Mouse (Mus musculus) forebrain, embryonic 15.5 days (tissue): ENCODE data around the gene Slc26a9. TPM values are rescaled to one million over a fixed set of nuclear protein-coding genes. Genes with fewer than 3 reads are reported as not detected.

Source experiments
- ATAC-seq: fragments of 200-750 bp; cut with Nextera tagmentation; replicated peaks from 2 replicates; pipeline ENCODE4 v1.8.0; 2017; ENCODE audit warnings: mild to moderate bottlenecking, moderate TSS enrichment, moderate library complexity
- H3K27ac ChIP-seq: fragments of 300-500 bp; sonication (generic); replicated peaks from 2 replicates; pipeline ENCODE4 v1.5.1; 2015; ENCODE audit warnings: mild to moderate bottlenecking, inconsistent platforms
- H3K27me3 ChIP-seq: fragments of 300-500 bp; sonication (generic); 2 replicates; pipeline ENCODE4 v1.6.1; 2015; ENCODE audit warnings: inconsistent platforms
- H3K36me3 ChIP-seq: fragments of 300-500 bp; sonication (generic); 2 replicates; pipeline ENCODE4 v1.6.1; 2015; ENCODE audit warnings: mild to moderate bottlenecking, inconsistent platforms
- H3K4me1 ChIP-seq: fragments of 300-500 bp; sonication (generic); 2 replicates; pipeline ENCODE4 v1.6.1; 2015; ENCODE audit warnings: inconsistent platforms
- H3K4me2 ChIP-seq: fragments of 300-500 bp; sonication (generic); replicated peaks from 2 replicates; pipeline ENCODE4 v1.6.1; 2015; ENCODE audit warnings: mild to moderate bottlenecking, inconsistent platforms
- H3K4me3 ChIP-seq: fragments of 300-500 bp; sonication (generic); 2 replicates; pipeline ENCODE4 v1.5.1; 2015; ENCODE audit warnings: mild to moderate bottlenecking, inconsistent platforms
- H3K9ac ChIP-seq: fragments of 300-500 bp; sonication (generic); replicated peaks from 2 replicates; pipeline ENCODE4 v1.6.1; 2015; ENCODE audit warnings: mild to moderate bottlenecking, inconsistent platforms
- H3K9me3 ChIP-seq: fragments of 300-500 bp; sonication (generic); 2 replicates; pipeline ENCODE4 v1.6.1; 2016; ENCODE audit warnings: inconsistent platforms
- WGBS: fragments of 180-500 bp; shearing (Covaris S2); methylation state at CpG from one replicate; pipeline ENCODE4 v1.1.7; 2015; ENCODE audit warnings: mixed read lengths; 5-methylcytosine and 5-hydroxymethylcytosine counted together
- polyA plus RNA-seq: library from polyadenylated mRNA; unstranded; fragments of >200 nt; fragmentation: Nextera tagmentation; extraction: Ambion mirVana; gene quantifications from 2 replicates; pipeline ENCODE4 v1.2.1, GENCODE M21; 2015

Gene Slc26a9
- polyA plus RNA-seq, 1 experiment from 2014 or later, result 0.09 TPM

GRCm38 (mm10) chr1:131797202-131797909, 53.5 kb downstream of the Slc26a9 start, which contains the start of gene Pm20d1:
Gene Pm20d1 (plus strand): TSS chr1:131797381.
- Histone ChIP-seq H3K9me3 (no peaks in the 10 kb centered on the region), H3K27ac (no peak within 1 kb of the TSS), H3K4me2 (peak within 1 kb of the TSS; percentile 22), H3K27me3 (no peaks in the 10 kb centered on the region), H3K4me1 (peaks cover 7% of the 10 kb centered on the region; the same call in 1 of the 2 replicates), H3K9ac (0 out of 2 replicates have a peak within 1 kb of the TSS, but pooled peaks have one; percentile 2), H3K4me3 (0 out of 2 replicates have a peak within 1 kb of the TSS, but pooled peaks have one; percentile 6), H3K36me3 (no peaks in the 10 kb centered on the region)
- WGBS, result 7% methylated on average over 26 of the region's 26 CpGs
- ATAC-seq, result no peak

- no peak overlapping the region for H3K4me3 ChIP-seq
- H3K4me1 ChIP-seq, result peaks cover 7% of the 10 kb centered on the region; the same call in 1 of the 2 replicates
- no peaks in the 10 kb centered on the region for H3K9me3 ChIP-seq
- ATAC-seq, result no peak
- no peak overlapping the region for H3K27ac ChIP-seq
- no peaks in the 10 kb centered on the region for H3K36me3 ChIP-seq
- H3K4me2 ChIP-seq, result no peak overlapping the region
- no peaks in the 10 kb centered on the region for H3K27me3 ChIP-seq
- 61% methylated on average over 1 of the region's 1 CpGs for WGBS
- no peak overlapping the region for H3K9ac ChIP-seq
Measured at GRCm38 (mm10) chr1:131800001-131800400, 56.2 kb downstream of the Slc26a9 start.

- Histone ChIP-seq H3K9ac (no peak overlapping the region), H3K4me2 (no peak overlapping the region), H3K27me3 (no peaks in the 10 kb centered on the region), H3K4me3 (no peak overlapping the region), H3K27ac (no peak overlapping the region), H3K9me3 (no peaks in the 10 kb centered on the region), H3K4me1 (peaks cover 7% of the 10 kb centered on the region; the same call in 1 of the 2 replicates), H3K36me3 (no peaks in the 10 kb centered on the region)
- no peak for ATAC-seq
- 92% methylated on average over 8 of the region's 8 CpGs for WGBS
Measured at GRCm38 (mm10) chr1:131801071-131801470, 57.2 kb downstream of the Slc26a9 start.

- WGBS, result 79% methylated on average over 5 of the region's 5 CpGs
- ATAC-seq, result no peak
- Histone ChIP-seq H3K4me2 (no peak overlapping the region), H3K4me3 (no peak overlapping the region), H3K27ac (no peak overlapping the region), H3K27me3 (no peaks in the 10 kb centered on the region), H3K4me1 (peaks cover 2% of the 10 kb centered on the region; the same call in 1 of the 2 replicates), H3K36me3 (no peaks in the 10 kb centered on the region), H3K9ac (no peak overlapping the region), H3K9me3 (no peaks in the 10 kb centered on the region)
Measured at GRCm38 (mm10) chr1:131802652-131803051, 58.8 kb downstream of the Slc26a9 start.

- WGBS, result 97% methylated on average over 3 of the region's 3 CpGs
- Histone ChIP-seq H3K4me2 (no peak overlapping the region), H3K27me3 (no peaks in the 10 kb centered on the region), H3K4me1 (no peaks in the 10 kb centered on the region), H3K9ac (no peak overlapping the region), H3K4me3 (no peak overlapping the region), H3K9me3 (no peaks in the 10 kb centered on the region), H3K27ac (no peak overlapping the region), H3K36me3 (no peaks in the 10 kb centered on the region)
- no peak for ATAC-seq
Measured at GRCm38 (mm10) chr1:131804166-131804565, 60.3 kb downstream of the Slc26a9 start.

GRCm38 (mm10) chr1:131808986-131809385, 65.2 kb downstream of the Slc26a9 start:
- Histone ChIP-seq H3K27me3 (no peaks in the 10 kb centered on the region), H3K4me2 (no peak overlapping the region), H3K36me3 (no peaks in the 10 kb centered on the region), H3K9ac (no peak overlapping the region), H3K4me3 (no peak overlapping the region), H3K9me3 (no peaks in the 10 kb centered on the region), H3K4me1 (no peaks in the 10 kb centered on the region), H3K27ac (no peak overlapping the region)
- no peak for ATAC-seq
- WGBS, result 81% methylated on average over 1 of the region's 1 CpGs

- H3K36me3 ChIP-seq, result no peaks in the 10 kb centered on the region
- H3K4me2 ChIP-seq, result no peak overlapping the region
- no peak for ATAC-seq
- no peaks in the 10 kb centered on the region for H3K27me3 ChIP-seq
- H3K27ac ChIP-seq, result no peak overlapping the region
- H3K9ac ChIP-seq, result no peak overlapping the region
- 50% methylated on average over 2 of the region's 2 CpGs for WGBS
- H3K4me1 ChIP-seq, result no peaks in the 10 kb centered on the region
- H3K9me3 ChIP-seq, result no peaks in the 10 kb centered on the region
- H3K4me3 ChIP-seq, result no peak overlapping the region
Measured at GRCm38 (mm10) chr1:131809651-131810050, 65.8 kb downstream of the Slc26a9 start.

GRCm38 (mm10) chr1:131811393-131811792, 67.6 kb downstream of the Slc26a9 start:
- WGBS, result 100% methylated on average over 1 of the region's 1 CpGs
- no peak for ATAC-seq
- no peak overlapping the region for H3K4me3 ChIP-seq

GRCm38 (mm10) chr1:131812006-131812405, 68.2 kb downstream of the Slc26a9 start:
- no peak overlapping the region for H3K9ac ChIP-seq
- no peaks in the 10 kb centered on the region for H3K27me3 ChIP-seq
- H3K4me1 ChIP-seq, result 0 out of 2 replicates have a peak, but pooled peaks cover 4% of the 10 kb centered on the region
- H3K4me3 ChIP-seq, result no peak overlapping the region
- H3K4me2 ChIP-seq, result no peak overlapping the region
- no peak for ATAC-seq
- H3K36me3 ChIP-seq, result no peaks in the 10 kb centered on the region
- H3K27ac ChIP-seq, result no peak overlapping the region
- WGBS, result 86% methylated on average over 9 of the region's 9 CpGs
- H3K9me3 ChIP-seq, result no peaks in the 10 kb centered on the region

More at GRCm38 (mm10) chr1:131811393-131811792, 67.6 kb downstream of the Slc26a9 start:
- Histone ChIP-seq H3K27me3 (no peaks in the 10 kb centered on the region), H3K4me1 (no peaks in the 10 kb centered on the region), H3K27ac (no peak overlapping the region), H3K9me3 (no peaks in the 10 kb centered on the region), H3K4me2 (no peak overlapping the region), H3K36me3 (no peaks in the 10 kb centered on the region), H3K9ac (no peak overlapping the region)

- H3K27me3 ChIP-seq, result no peaks in the 10 kb centered on the region
- H3K9ac ChIP-seq, result no peak overlapping the region
- ATAC-seq, result no peak
- no peak overlapping the region for H3K27ac ChIP-seq
- H3K4me2 ChIP-seq, result no peak overlapping the region
- H3K9me3 ChIP-seq, result no peaks in the 10 kb centered on the region
- 80% methylated on average over 9 of the region's 9 CpGs for WGBS
- H3K4me3 ChIP-seq, result no peak overlapping the region
- no peaks in the 10 kb centered on the region for H3K36me3 ChIP-seq
- 0 out of 2 replicates have a peak, but pooled peaks cover 4% of the 10 kb centered on the region for H3K4me1 ChIP-seq
Measured at GRCm38 (mm10) chr1:131812631-131813295, 68.9 kb downstream of the Slc26a9 start.

- Histone ChIP-seq H3K9me3 (no peaks in the 10 kb centered on the region), H3K36me3 (no peaks in the 10 kb centered on the region), H3K27me3 (no peaks in the 10 kb centered on the region), H3K4me1 (0 out of 2 replicates have a peak, but pooled peaks cover 4% of the 10 kb centered on the region), H3K27ac (no peak overlapping the region), H3K9ac (no peak overlapping the region), H3K4me3 (no peak overlapping the region), H3K4me2 (no peak overlapping the region)
- ATAC-seq, result no peak
- WGBS, result 94% methylated on average over 4 of the region's 4 CpGs
Measured at GRCm38 (mm10) chr1:131813731-131814130, 69.9 kb downstream of the Slc26a9 start.

- Histone ChIP-seq H3K27ac (no peak overlapping the region), H3K9ac (no peak overlapping the region), H3K27me3 (no peaks in the 10 kb centered on the region), H3K4me3 (no peak overlapping the region), H3K4me1 (0 out of 2 replicates have a peak, but pooled peaks cover 4% of the 10 kb centered on the region), H3K4me2 (no peak overlapping the region), H3K36me3 (no peaks in the 10 kb centered on the region), H3K9me3 (no peaks in the 10 kb centered on the region)
- 91% methylated on average over 3 of the region's 3 CpGs for WGBS
- ATAC-seq, result no peak
Measured at GRCm38 (mm10) chr1:131814191-131814590, 70.4 kb downstream of the Slc26a9 start.
